Mouse (Mus musculus) limb, embryonic 12.5 days (tissue): ENCODE measurements at regions not wholly inside any gene's neighbourhood (a gene's known extent, or its start where the extent isn't known, plus 50 kb on each side); places are given as distances from the start of the nearest gene placed in this dataset.

Experiments used
- ATAC-seq: fragments of 200-750 bp; cut with Nextera tagmentation; 2 replicates; pipeline ENCODE4 v1.8.0; 2017; ENCODE audit warnings: low read depth, moderate TSS enrichment; ENCODE audit not compliant: insufficient number of reproducible peaks, insufficient read depth, low FRiP score, low TSS enrichment
- H3K27ac ChIP-seq: fragments of 300-500 bp; sonication (generic); 2 replicates; pipeline ENCODE4 v1.5.1; 2016; ENCODE audit warnings: mild to moderate bottlenecking, moderate library complexity
- H3K27me3 ChIP-seq: fragments of 300-500 bp; sonication (generic); 2 replicates; pipeline ENCODE4 v1.6.1; 2016; ENCODE audit warnings: mild to moderate bottlenecking, moderate library complexity
- H3K36me3 ChIP-seq: fragments of 300-500 bp; sonication (generic); 2 replicates; pipeline ENCODE4 v1.6.1; 2016; ENCODE audit warnings: mild to moderate bottlenecking, moderate library complexity
- H3K4me1 ChIP-seq: fragments of 300-500 bp; sonication (generic); replicated peaks from 2 replicates; pipeline ENCODE4 v1.6.1; 2016
- H3K4me2 ChIP-seq: fragments of 300-500 bp; sonication (generic); 2 replicates; pipeline ENCODE4 v1.6.1; 2016; ENCODE audit warnings: mild to moderate bottlenecking, moderate library complexity
- H3K4me3 ChIP-seq: fragments of 300-500 bp; sonication (generic); replicated peaks from 2 replicates; pipeline ENCODE4 v1.5.1; 2016; ENCODE audit warnings: mild to moderate bottlenecking
- H3K9ac ChIP-seq: fragments of 300-500 bp; sonication (generic); replicated peaks from 2 replicates; pipeline ENCODE4 v1.6.1; 2016; ENCODE audit warnings: mild to moderate bottlenecking, moderate library complexity
- H3K9me3 ChIP-seq: fragments of 300-500 bp; sonication (generic); 2 replicates; pipeline ENCODE4 v1.6.1; 2016; ENCODE audit warnings: mild to moderate bottlenecking, moderate library complexity
- WGBS: fragments of 180-500 bp; shearing (Covaris S2); methylation state at CpG from one replicate; pipeline ENCODE4 v1.1.7; 2016; 5-methylcytosine and 5-hydroxymethylcytosine counted together

DNA sequence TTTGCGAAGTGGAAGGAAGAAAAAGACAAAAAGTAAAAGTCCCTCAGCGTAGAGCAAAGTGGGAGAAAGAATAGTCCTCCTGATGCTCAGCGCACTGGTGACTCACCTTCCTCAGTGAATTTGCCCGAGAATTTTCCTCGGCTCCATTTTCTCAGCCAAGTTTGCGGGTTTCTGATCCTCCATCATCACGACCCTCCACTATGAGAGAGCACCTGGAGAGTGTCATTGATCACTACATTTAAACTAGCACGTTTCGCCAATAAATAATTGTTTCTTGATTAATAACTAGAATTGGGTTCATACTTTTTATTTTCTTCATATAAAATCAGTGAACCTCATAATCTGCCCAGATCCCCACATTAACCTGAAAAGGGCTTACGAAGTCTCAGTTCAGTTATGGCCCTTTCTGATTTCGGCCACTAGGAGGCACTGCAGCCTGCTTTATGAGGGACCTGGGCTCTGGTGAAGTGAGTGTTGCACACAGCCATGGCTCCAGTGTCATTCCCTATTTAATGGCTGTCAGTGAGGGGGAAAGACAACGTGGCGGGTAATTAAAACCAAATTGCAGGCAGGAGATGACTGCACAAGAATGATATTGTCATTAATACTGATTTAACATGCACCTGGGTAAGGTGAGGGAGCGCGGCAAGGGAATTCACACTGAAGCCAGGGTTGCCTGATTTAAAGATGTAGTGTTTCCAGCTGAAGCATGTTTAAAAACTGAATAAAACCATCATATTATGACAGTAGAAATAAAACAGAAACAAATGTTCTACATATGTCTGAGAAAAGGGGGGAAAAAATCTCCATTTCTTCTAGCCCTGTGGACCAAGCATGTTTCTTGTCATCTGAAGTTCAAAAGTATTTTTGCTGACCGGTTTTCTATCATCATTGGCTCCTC, 741.8 kb upstream of the Arrdc4 start:
- Histone ChIP-seq H3K4me2 (no peak overlapping the region), H3K27me3 (peaks cover 11% of the 10 kb centered on the region; the same call in 1 of the 2 replicates), H3K27ac (no peak overlapping the region), H3K4me1 (peaks cover 19% of the 10 kb centered on the region; the same call in 1 of the 2 replicates), H3K4me3 (no peak overlapping the region), H3K36me3 (no peaks in the 10 kb centered on the region), H3K9me3 (no peaks in the 10 kb centered on the region), H3K9ac (no peak overlapping the region)
- 25% methylated on average over 16 of the region's 16 CpGs for WGBS
- ATAC-seq, result peak; percentile 68; the same call in 1 of the 2 replicates

GRCm38 (mm10) chr7:69488630-69489029, 739.6 kb upstream of the Arrdc4 start:
- H3K4me2 ChIP-seq, result no peak overlapping the region
- no peaks in the 10 kb centered on the region for H3K9me3 ChIP-seq
- H3K4me1 ChIP-seq, result peaks cover 19% of the 10 kb centered on the region; the same call in 1 of the 2 replicates
- no peaks in the 10 kb centered on the region for H3K36me3 ChIP-seq
- H3K4me3 ChIP-seq, result no peak overlapping the region
- no peak overlapping the region for H3K27ac ChIP-seq
- H3K9ac ChIP-seq, result no peak overlapping the region
- WGBS, result 39% methylated on average over 6 of the region's 6 CpGs
- peaks cover 6% of the 10 kb centered on the region; the same call in 1 of the 2 replicates for H3K27me3 ChIP-seq
- ATAC-seq, result no peak; the same call in 1 of the 2 replicates

GRCm38 (mm10) chr7:69487111-69487510, 738.1 kb upstream of the Arrdc4 start:
- H3K4me2 ChIP-seq, result no peak overlapping the region
- H3K4me1 ChIP-seq, result peaks cover 8% of the 10 kb centered on the region; the same call in 1 of the 2 replicates
- H3K4me3 ChIP-seq, result no peak overlapping the region
- no peak overlapping the region for H3K9ac ChIP-seq
- peaks cover 2% of the 10 kb centered on the region; the same call in 1 of the 2 replicates for H3K27me3 ChIP-seq
- no peaks in the 10 kb centered on the region for H3K36me3 ChIP-seq
- 76% methylated on average over 3 of the region's 3 CpGs for WGBS
- H3K27ac ChIP-seq, result no peak overlapping the region
- no peaks in the 10 kb centered on the region for H3K9me3 ChIP-seq
- ATAC-seq, result no peak

- no peak overlapping the region for H3K4me3 ChIP-seq
Measured at GRCm38 (mm10) chr7:69484552-69484951, 735.5 kb upstream of the Arrdc4 start.

More at GRCm38 (mm10) chr7:69484552-69484951, 735.5 kb upstream of the Arrdc4 start:
- Histone ChIP-seq H3K4me2 (no peak overlapping the region), H3K9ac (no peak overlapping the region), H3K27ac (no peak overlapping the region), H3K27me3 (no peaks in the 10 kb centered on the region), H3K4me1 (peaks cover 5% of the 10 kb centered on the region; the same call in 1 of the 2 replicates), H3K9me3 (no peaks in the 10 kb centered on the region), H3K36me3 (no peaks in the 10 kb centered on the region)
- no peak for ATAC-seq
- 80% methylated on average over 4 of the region's 4 CpGs for WGBS
